Mouse (Mus musculus) left cerebral cortex, adult 9 months (tissue): ENCODE results near the gene Inafm2.

Experiments
- DNase-seq, 2 experiments: peaks; one replicate each; pipeline ENCODE4 v3.0.0; 2022; ENCODE audit warnings: low spot score in 2 of 2

Inafm2 gene

DNA sequence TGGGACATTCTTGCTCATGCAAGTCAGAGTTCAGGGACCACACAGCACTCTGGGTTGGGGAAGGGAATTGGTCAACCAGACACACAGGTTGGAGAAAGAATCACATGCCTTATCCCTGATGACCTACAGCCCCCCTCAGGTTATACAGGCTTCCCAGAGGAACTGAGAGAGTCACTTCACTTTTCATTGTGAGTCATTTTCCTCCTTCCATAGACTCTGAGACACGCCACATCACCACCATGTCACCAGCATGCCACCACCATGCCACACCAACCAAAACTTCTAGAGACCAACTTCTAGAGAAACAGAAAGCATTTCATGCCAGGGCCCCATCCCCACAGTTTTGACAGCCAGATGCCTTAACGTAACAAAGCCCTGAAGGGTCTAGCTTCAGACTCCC lies 18.7 kb upstream of the Inafm2 start:
- DNase-seq, result no peak

GRCm38 (mm10) chr2:118727911-118728310 lies 17.6 kb upstream of the Inafm2 start:
- no peak for DNase-seq

DNA sequence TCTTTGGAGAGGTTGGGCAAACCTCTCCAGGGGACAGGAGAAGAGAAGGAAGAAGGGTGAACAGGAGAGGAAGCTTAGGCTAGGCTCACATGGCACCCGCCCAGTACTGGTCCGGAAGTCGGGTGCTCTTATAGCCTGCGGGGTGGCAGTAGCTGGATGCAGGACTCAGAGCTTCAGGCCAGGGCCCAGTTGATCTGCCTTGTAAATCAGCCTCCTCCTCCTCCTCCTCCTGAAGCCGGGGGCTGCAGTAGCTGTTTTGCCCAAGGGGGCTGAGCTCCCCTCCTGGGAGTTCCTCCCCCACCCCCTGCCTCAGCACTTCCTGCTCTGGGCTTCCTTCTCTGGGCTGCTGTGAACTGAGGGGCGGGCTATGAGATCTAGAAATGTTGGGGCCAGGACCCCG lies 17.2 kb upstream of the Inafm2 start, which contains the start of gene Plcb2:
Plcb2 (minus strand) TSS at position 102 of the 400 bp plus-strand sequence.
- DNase-seq, result no peak

GRCm38 (mm10) chr2:118729194-118729593 lies 16.4 kb upstream of the Inafm2 start:
- DNase-seq, result no peak

DNA sequence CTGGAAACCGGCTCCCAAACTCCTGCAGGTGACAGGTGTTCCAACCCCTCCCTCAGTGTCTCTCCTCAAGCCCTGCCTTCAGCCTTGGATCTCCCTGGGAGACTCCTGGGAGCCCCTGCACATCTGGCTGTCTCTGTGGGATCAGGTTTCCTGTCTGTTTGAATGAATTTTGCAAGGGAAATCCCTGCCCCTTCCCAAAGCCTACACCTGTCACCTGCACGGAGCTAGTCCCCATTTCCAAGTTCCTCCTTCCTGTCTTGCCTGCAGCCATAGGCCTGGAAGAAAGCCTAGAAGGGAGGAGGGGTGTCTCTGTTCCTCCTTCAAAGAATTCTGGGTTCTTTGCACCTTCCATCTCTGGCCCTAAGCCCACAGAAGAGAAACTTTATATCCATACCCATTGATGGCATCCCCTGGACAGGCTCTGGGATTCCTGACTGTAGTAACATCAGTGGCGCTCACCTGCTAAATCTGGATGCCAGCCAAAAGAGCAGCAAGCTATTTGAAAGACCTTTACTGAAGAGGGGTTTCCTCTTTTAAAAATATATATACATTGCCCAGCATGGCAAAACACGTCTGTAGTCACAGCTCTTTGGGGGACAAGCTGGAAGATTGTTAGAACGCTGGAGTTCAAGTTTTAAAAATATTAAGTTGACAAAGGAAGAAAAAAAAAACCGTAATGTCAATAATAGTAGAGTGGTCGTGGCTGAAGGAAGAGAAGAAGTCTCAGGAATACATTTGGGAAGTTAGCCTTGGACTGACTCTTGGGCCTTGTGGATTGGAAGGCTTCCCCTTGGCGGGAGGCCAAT lies 15.5 kb upstream of the Inafm2 start:
- no peak for DNase-seq

- DNase-seq, result peak in 1 of 2 experiments; percentile 80
These were observed 15.0 kb upstream of the Inafm2 start for GRCm38 (mm10) chr2:118730622-118730915.

DNA sequence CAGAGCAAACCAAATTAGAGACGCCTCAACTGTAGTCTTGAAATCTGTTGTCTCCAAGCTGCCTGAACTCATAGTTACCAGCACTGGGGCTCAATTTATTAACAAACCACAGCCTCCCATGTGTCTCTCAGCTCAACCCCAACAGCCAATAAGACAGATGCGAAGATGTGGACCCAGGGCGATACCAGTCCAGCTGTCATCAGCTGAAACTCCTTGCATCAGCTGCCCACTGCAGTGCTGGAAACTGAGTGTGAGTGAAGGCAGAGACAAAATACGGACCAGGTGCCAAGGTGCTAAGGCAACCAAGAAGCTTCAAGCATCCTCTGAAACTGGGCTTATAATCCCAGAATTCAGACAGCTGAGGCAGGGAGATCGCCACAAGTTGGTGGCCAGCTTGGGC lies 13.6 kb upstream of the Inafm2 start:
- no peak for DNase-seq

- DNase-seq, result no peak
These were observed 12.2 kb upstream of the Inafm2 start for GRCm38 (mm10) chr2:118733341-118733740.

DNA sequence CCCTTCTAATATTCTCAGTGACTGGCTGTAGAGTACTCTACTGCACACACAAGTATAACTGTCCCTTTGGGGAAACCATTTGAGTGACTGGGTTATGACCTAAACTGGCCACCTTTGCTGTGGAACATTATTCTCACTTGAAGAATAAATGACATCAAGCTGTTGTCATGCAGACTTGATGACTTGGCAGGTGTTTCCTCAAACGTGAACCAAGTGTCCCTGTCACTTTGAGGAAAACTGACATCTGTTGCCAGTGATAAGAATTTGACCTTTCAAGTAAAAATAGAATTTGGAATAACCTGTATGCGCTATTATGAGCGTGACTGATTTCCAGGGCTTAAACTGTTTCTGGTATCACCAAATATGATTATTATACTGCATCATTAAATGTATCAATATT lies 5.2 kb upstream of the Inafm2 start:
- no peak for DNase-seq

GRCm38 (mm10) chr2:118741183-118741582 lies 4.4 kb upstream of the Inafm2 start:
- peak in 1 of 2 experiments; percentile 58 for DNase-seq

DNA sequence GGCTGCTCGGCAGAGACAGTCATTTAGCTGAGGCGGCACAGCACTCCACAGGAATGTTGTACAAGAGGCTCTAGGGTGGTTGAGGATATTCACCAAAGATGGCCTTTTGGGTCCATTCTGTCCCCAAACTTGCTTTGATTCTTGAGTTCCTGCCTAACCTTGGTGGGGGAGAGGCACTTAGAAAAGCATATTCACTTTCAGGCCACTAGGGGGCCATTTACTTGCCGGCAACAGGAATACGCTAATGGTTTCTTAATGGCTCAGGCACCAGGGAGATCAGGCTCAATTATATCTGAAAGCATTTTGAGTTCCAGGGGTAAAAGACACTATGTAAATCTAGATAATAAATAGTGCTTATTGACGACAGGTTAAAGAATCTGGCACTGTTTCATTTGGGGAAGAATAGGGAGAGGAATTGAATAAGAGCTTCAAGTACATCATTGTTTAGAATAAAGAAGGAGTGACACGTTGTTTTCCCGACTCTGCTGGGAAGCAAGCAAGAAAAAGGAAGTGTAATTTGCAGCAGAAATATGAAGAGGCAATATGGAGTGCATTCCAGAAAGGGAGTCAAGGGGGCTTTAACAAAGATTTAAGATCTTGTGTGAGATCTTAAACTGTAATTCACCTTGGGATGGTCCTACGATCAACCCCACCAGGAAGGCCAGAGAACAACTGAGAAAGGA lies 2.2 kb upstream of the Inafm2 start:
- peak in 1 of 2 experiments; percentile 59 for DNase-seq

GRCm38 (mm10) chr2:118744621-118745020 lies 937 bp upstream of the Inafm2 start:
- DNase-seq, result no peak

DNA sequence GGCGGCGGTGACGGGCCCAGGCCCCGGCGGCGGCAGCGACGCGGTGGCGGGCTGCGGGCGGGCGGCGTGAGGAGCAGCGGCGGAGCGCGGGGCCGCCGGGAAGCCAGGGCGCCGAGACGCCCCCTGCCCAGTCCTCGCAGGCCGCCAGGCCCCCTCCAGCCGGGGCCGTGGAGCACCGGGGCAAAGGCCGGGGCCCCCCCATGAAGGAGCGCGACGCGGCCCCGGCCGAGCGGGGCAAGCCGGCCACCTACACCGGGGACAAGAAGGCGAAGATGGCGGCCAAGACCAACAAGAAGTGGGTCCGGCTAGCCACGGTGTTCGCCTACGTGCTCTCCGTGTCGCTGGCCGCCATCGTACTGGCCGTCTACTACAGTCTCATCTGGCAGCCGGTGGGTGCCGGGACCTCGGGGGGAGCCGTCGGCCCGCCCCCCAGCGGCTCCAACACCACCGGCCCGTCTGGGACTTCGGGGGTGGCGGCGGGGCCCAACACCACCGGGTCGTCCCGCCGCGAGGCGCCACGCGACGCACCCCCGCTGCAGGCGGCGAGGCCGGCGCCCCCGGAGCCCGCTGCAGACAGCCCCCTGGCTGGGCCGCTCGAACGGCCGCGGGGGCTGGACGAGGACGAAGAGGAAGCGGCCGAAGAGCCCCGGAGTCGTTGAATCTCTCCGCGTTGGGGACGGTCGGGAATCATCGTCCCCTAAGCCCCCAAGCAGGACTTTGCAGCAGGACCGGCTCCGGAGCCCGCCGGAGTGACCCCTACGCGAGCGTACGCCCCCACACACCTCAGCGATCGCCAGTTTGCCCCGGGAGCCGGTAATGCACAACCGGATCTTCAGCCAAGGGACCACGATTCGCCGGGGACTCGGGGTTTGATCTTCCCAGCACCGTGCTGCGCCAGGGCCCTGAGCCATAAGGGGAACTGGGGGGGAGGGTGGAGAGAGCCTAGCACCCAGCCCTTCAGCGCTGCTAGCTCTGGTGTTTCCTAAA lies 650 bp downstream of the Inafm2 start:
- DNase-seq, result no peak

- DNase-seq, result no peak
These were observed 1.9 kb downstream of the Inafm2 start for GRCm38 (mm10) chr2:118747301-118747960.

GRCm38 (mm10) chr2:118749341-118749884 lies 3.9 kb downstream of the Inafm2 start:
- DNase-seq, result no peak

GRCm38 (mm10) chr2:118750476-118750875 lies 4.9 kb downstream of the Inafm2 start:
- DNase-seq, result no peak

DNA sequence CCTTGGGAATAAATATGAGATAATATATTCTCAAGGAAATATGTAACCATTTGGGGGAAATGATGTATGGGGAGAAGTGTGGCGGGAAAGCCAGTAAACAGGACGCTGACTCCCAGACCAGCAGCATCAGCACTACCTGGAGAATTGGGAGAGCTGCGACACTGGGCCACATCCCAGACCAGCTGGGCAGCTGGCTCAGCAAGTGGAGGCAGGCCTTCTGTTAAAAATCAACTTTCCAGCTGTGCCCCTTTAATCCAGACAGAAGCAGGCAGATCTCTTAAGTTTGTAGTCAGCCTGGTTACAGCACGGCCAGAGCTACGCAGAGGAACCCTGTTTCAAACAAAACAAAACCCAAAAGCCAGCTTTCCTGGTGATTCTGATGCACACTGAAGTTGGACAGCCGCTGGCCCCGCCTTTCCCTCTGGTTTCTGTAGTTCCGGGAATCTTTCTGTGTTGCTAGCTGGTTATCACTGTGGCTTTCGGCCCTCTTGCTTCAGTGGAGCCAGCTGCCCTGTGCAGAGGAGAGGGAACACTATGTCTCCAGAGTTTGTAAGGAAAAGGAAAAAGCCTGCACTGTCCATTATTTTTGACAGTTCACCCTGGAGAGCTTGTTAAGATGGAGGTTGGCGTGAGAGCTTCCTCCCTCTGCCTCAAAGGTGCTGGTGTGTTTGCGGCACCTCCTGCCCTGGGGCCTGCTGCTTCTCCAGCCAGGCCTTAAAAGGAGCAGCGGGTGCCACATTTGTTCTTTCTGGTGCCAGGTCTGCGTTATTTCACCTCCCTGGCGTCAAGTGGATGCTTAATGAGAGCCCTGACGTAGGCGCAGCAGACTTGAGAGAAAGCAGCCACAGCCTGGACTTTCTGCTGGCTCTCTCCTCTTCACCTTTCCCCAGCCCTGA lies 6.6 kb downstream of the Inafm2 start:
- no peak for DNase-seq

- DNase-seq, result no peak
These were observed 7.2 kb downstream of the Inafm2 start for GRCm38 (mm10) chr2:118752792-118753108.

DNA sequence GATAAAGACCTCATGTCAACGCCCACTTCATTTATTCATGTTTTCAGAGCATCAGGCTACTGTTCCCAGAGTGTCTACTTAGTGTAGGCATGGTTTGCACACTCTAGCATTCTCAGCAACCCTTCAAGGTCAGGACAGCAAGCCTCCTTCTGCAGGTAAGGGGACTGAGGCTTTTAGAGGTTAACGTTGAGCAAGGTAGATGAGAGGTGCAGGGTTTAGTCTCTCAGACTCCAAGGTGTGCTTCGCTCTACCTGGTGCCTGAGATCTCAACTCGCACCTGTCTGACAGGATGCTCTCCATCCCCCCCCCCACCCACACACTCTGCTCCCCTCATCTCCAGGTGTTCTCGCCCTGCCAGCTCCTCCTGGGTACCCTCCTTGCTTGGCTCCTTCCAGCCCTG lies 8.6 kb downstream of the Inafm2 start:
- DNase-seq, result no peak

GRCm38 (mm10) chr2:118755407-118755806 lies 9.8 kb downstream of the Inafm2 start:
- no peak for DNase-seq
